Mouse (Mus musculus) lung, embryonic 14.5 days (tissue): ENCODE measurements around the gene Ick. TPM values are rescaled to one million over a fixed set of nuclear protein-coding genes. Genes with fewer than 3 reads are reported as not detected.
A peak's percentile ranks its signal among the peaks of the same experiment; 100 is the strongest.

Experiments
- ATAC-seq: fragments of 200-750 bp; cut with Nextera tagmentation; 2 replicates; pipeline ENCODE4 v1.8.0; 2017; ENCODE audit warnings: mild to moderate bottlenecking, moderate TSS enrichment, moderate library complexity; ENCODE audit not compliant: insufficient read depth
- DNase-seq: peaks from one replicate; pipeline ENCODE4 v3.0.0-alpha.2; 2015
- H3K27ac ChIP-seq: fragments of 300-500 bp; sonication (generic); 2 replicates; pipeline ENCODE4 v1.5.1; 2014; ENCODE audit warnings: low read depth, mild to moderate bottlenecking, moderate library complexity
- H3K27me3 ChIP-seq: fragments of 300-500 bp; sonication (generic); 2 replicates; pipeline ENCODE4 v1.6.1; 2014; ENCODE audit warnings: low read length, control low read depth; ENCODE audit not compliant: insufficient read depth
- H3K36me3 ChIP-seq: fragments of 300-500 bp; sonication (generic); 2 replicates; pipeline ENCODE4 v1.6.1; 2014; ENCODE audit warnings: control low read depth; ENCODE audit not compliant: insufficient read depth
- H3K4me1 ChIP-seq: fragments of 300-500 bp; sonication (generic); 2 replicates; pipeline ENCODE4 v1.6.1; 2014; ENCODE audit warnings: antibody characterized with exemption, control low read depth; ENCODE audit not compliant: insufficient read depth
- H3K4me2 ChIP-seq: fragments of 300-500 bp; sonication (generic); 2 replicates; pipeline ENCODE4 v1.6.1; 2014; ENCODE audit warnings: mild to moderate bottlenecking
- H3K4me3 ChIP-seq: fragments of 300-500 bp; sonication (generic); 2 replicates; pipeline ENCODE4 v1.5.1; 2014; ENCODE audit warnings: low read depth, low read length
- H3K9ac ChIP-seq: fragments of 300-500 bp; sonication (generic); 2 replicates; pipeline ENCODE4 v1.6.1; 2014
- H3K9me3 ChIP-seq: fragments of 300-500 bp; sonication (generic); 2 replicates; pipeline ENCODE4 v1.6.1; 2016; ENCODE audit warnings: low read depth, low read length, control low read depth
- CTCF ChIP-seq: IDR thresholded peaks from 2 replicates; pipeline ENCODE4 v1.5.1; 2016; ENCODE audit warnings: antibody characterized with exemption, low read depth
- WGBS: fragments of 180-500 bp; shearing (Covaris S2); extraction: QIAGEN DNeasy Blood & Tissue Kit; methylation state at CpG from one replicate; pipeline ENCODE4 v1.1.7; 2014; 5-methylcytosine and 5-hydroxymethylcytosine counted together
- polyA plus RNA-seq: library from polyadenylated mRNA; unstranded; fragments of >200 nt; fragmentation: Nextera tagmentation; extraction: Ambion mirVana; gene quantifications from 2 replicates; pipeline ENCODE4 v1.2.1, GENCODE M21; 2014

Gene Ick
- polyA plus RNA-seq, 1 experiment from 2014 or later = 22.9 TPM

DNA sequence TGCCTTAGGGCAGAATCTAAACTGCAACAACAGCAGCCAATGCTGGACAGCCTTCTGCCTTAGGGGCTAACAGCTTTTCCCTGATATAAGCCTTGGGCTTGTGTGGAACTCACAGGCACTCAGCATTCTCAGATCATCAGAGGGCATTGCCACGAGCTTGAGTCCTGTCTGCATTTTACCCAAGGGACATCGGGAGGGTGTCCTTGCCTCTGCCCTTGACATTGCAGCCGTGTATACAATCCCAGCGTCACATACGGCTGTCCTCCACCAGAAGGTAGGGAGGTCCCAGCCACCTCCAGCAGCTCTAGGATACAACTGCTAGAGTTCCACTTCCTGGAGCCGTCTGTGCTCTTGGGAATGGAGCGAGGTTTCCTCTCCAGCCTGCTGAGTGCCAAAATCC is 20.0 kb upstream of the Ick start:
- no peak for TF ChIP-seq CTCF
- Histone ChIP-seq H3K9me3 (no peaks in the 10 kb centered on the region), H3K4me1 (no peaks in the 10 kb centered on the region), H3K9ac (no peak overlapping the region), H3K36me3 (peaks cover 51% of the 10 kb centered on the region), H3K27ac (no peak overlapping the region), H3K27me3 (no peaks in the 10 kb centered on the region), H3K4me3 (no peak overlapping the region), H3K4me2 (no peak overlapping the region)
- no peak for ATAC-seq
- WGBS = 70% methylated on average over 7 of the region's 7 CpGs
- no peak for DNase-seq

DNA sequence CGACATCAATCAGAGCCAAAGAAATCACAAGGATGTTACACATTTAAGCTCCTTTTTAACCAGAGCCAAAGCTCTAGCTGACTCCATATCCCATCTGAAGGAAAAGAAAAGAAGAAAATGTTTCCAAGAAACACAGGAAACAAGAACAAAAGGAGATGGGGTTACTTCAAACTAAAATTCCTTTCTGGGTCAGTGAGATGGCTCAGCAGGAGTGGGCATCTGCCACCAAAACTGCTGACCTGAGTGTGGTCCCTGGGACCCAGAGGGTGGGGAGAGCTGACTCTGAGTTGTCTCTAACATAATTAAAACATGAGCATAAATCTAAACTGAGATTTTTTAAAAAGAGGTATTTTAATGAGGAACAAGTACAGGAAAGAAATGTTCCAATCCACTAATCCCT is 19.1 kb upstream of the Ick start:
- no peaks in the 10 kb centered on the region for H3K4me1 ChIP-seq
- H3K27ac ChIP-seq = no peak overlapping the region
- H3K4me3 ChIP-seq = no peak overlapping the region
- no peak overlapping the region for H3K4me2 ChIP-seq
- peaks cover 50% of the 10 kb centered on the region for H3K36me3 ChIP-seq
- 95% methylated on average over 1 of the region's 1 CpGs for WGBS
- DNase-seq = no peak
- H3K9me3 ChIP-seq = no peaks in the 10 kb centered on the region
- H3K9ac ChIP-seq = no peak overlapping the region
- no peak for TF ChIP-seq CTCF
- ATAC-seq = no peak
- no peaks in the 10 kb centered on the region for H3K27me3 ChIP-seq

DNA sequence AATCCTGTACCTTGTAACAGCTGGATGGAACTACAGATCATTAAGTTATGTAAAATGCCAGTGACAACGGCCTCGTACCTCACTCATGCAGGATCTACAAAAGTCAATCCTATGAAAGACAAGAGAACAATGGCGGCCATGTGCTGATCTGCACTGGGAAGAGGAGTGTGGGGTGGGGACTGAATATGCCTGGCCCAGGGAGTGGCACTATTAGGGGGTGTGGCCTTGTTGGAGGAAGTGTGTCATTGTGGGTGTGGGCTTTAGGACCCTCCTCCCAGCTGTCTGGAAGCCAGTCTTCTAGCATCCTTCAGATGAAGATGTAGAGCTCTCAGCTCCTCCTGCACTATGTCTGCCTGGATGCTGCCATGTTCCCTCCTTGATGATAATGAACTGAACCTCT is 18.4 kb upstream of the Ick start:
- Histone ChIP-seq H3K27me3 (no peaks in the 10 kb centered on the region), H3K4me3 (no peak overlapping the region), H3K4me2 (no peak overlapping the region), H3K27ac (no peak overlapping the region), H3K4me1 (no peaks in the 10 kb centered on the region), H3K9me3 (no peaks in the 10 kb centered on the region), H3K36me3 (peaks cover 50% of the 10 kb centered on the region), H3K9ac (no peak overlapping the region)
- ATAC-seq (no peak), DNase-seq (no peak)
- 94% methylated on average over 3 of the region's 3 CpGs for WGBS
- TF ChIP-seq CTCF = no peak

DNA sequence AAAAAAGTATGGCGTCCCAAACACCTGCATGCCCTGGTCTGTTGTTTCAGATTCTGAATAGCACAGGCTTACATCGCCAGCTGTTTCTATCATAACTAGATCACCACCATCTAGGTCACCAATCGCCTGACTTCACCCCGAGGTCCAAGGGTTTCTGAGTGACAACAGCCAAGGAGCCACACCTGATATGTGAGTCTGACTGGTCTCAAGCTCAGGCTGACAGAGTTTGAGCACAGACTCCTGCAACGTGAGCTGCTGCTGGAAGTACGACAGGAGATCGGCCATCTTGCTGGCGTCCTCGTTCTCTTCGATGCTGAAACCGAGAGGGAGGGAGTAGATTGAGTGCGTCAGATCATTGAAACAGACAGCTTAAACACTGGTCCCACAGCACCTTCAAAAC is 13.3 kb upstream of the Ick start:
- DNase-seq = no peak

DNA sequence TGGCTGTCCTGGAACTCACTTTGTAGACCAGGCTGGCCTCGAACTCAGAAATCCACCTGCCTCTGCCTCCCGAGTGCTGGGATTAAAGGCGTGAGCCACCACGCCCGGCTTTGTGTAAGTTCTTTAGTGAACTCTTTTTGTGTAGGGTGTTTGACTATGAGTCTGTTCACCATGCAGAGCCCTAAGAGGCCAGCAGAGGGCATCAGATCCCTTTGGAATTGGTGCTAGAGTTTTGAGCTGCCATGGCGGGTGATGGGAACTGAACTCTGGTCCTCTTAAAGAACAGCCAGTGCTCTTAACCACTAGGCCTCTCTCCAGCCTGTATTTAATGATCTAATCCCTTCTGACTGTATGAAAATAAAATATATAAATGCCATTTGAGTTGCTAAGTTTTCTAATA is 12.6 kb upstream of the Ick start:
- Histone ChIP-seq H3K9ac (no peak overlapping the region), H3K36me3 (peaks cover 76% of the 10 kb centered on the region), H3K4me1 (no peaks in the 10 kb centered on the region), H3K9me3 (no peaks in the 10 kb centered on the region; the same call in 1 of the 2 replicates), H3K4me3 (no peak overlapping the region), H3K4me2 (no peak overlapping the region), H3K27me3 (no peaks in the 10 kb centered on the region), H3K27ac (no peak overlapping the region)
- no peak for DNase-seq
- peak; percentile 36 for TF ChIP-seq CTCF
- WGBS = 98% methylated on average over 6 of the region's 6 CpGs
- no peak for ATAC-seq

More for the DNA sequence above, 13.3 kb upstream of the Ick start:
- no peak overlapping the region for H3K27ac ChIP-seq
- ATAC-seq = no peak
- no peaks in the 10 kb centered on the region; the same call in 1 of the 2 replicates for H3K9me3 ChIP-seq
- 92% methylated on average over 12 of the region's 12 CpGs for WGBS
- no peak for TF ChIP-seq CTCF
- H3K36me3 ChIP-seq = peaks cover 69% of the 10 kb centered on the region
- H3K4me2 ChIP-seq = no peak overlapping the region
- no peak overlapping the region for H3K9ac ChIP-seq
- no peaks in the 10 kb centered on the region for H3K4me1 ChIP-seq
- no peak overlapping the region for H3K4me3 ChIP-seq
- no peaks in the 10 kb centered on the region for H3K27me3 ChIP-seq

DNA sequence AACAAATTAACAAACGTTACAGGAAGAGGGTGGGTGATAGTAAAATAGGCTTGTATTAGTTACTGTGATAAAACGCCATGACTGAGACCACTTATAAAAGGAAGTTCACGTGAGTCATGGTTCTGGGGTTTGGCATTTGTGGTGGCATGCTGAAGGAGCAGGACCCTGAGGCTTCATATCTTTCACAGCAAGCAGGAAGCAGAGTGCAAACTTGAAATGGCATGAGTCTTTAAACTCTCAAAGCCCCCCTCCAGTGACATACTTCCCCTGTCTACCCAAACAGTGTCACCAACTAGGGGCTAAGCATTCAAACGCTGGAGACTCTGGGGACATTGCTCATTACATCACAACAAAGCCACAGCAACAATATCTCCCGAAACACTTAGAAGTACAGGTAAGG is 8.0 kb upstream of the Ick start:
- Histone ChIP-seq H3K9me3 (no peaks in the 10 kb centered on the region; the same call in 1 of the 2 replicates), H3K27me3 (no peaks in the 10 kb centered on the region), H3K9ac (no peak overlapping the region), H3K4me2 (no peak overlapping the region), H3K36me3 (peaks cover 65% of the 10 kb centered on the region), H3K4me1 (no peaks in the 10 kb centered on the region), H3K27ac (no peak overlapping the region), H3K4me3 (no peak overlapping the region)
- DNase-seq = no peak
- ATAC-seq = no peak
- 80% methylated on average over 5 of the region's 5 CpGs for WGBS
- no peak for TF ChIP-seq CTCF

DNA sequence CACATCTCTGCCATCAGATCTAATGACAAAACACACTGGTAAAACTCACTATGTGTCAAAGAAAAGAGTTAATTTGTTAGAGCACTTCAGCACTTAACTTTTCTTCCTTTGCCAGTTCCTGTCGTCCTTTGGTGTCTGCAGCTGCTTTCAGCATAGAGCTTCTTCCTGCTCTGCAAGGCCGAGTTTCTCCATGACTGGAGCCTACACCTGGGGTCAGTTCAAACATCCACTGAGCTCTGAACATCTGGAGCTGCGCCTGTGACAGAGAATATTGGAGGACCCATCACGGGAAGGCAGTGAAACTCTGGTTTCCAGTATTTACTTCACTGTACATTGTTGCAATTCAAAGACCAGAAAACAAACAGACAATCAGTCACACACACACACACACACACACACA is 7.6 kb upstream of the Ick start:
- no peaks in the 10 kb centered on the region for H3K27me3 ChIP-seq
- 58% methylated on average over 4 of the region's 4 CpGs for WGBS

More for the DNA sequence above, 7.6 kb upstream of the Ick start:
- Histone ChIP-seq H3K27ac (no peak overlapping the region), H3K4me2 (no peak overlapping the region), H3K4me3 (no peak overlapping the region), H3K36me3 (peaks cover 62% of the 10 kb centered on the region), H3K9me3 (no peaks in the 10 kb centered on the region; the same call in 1 of the 2 replicates), H3K4me1 (no peaks in the 10 kb centered on the region), H3K9ac (no peak overlapping the region)
- no peak for DNase-seq
- TF ChIP-seq CTCF = no peak
- no peak for ATAC-seq
